Mouse (Mus musculus) common myeloid progenitor, adult 5-6 weeks (primary cell): ENCODE measurements around the gene Sit1. TPM values are rescaled to one million over a fixed set of nuclear protein-coding genes. Genes with fewer than 3 reads are reported as not detected.

ENCODE experiments used
- ATAC-seq: replicated peaks from 2 replicates; pipeline ENCODE4 v1.8.0; 2016; ENCODE audit warnings: low read depth, mild to moderate bottlenecking, moderate TSS enrichment, inconsistent platforms; ENCODE audit not compliant: poor library complexity, severe bottlenecking
- total RNA-seq: library from RNA; stranded (forward); fragments of 200-1000, 187-1606 nt; gene quantifications from 2 replicates; pipeline ENCODE4 v1.2.3, GENCODE M21; 2017

Sit1 gene
- not detected in 2 replicates for total RNA-seq

DNA sequence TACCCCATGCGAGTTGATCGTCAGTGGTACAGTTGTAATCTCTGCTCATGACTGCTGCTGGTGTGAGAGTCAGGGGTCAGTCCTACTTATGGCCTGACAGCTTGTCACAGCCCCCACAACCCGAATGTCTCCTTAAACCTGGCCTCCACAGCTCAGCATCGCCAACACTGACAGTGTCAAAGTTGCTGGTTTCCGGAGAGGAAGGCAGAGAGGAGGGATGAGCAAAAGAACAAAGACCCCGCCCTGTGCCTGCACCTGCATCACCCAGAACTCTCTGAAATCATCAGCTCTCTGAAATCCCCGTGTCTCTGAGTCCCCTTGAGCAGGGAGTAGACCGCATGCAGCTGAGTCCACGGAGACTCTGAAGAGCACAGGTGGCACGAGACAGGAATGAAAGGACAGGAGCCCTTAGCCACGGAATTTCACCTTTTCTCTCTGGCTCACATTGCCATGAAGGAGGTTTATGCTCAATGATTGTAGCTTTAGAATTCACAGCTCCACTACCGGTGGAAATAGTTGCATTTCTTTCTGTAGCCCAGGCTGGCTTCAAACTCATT is at the start of gene Sit1:
Sit1 (minus strand) TSS at position 200 of the 557 bp plus-strand sequence.
- no peak for ATAC-seq

DNA sequence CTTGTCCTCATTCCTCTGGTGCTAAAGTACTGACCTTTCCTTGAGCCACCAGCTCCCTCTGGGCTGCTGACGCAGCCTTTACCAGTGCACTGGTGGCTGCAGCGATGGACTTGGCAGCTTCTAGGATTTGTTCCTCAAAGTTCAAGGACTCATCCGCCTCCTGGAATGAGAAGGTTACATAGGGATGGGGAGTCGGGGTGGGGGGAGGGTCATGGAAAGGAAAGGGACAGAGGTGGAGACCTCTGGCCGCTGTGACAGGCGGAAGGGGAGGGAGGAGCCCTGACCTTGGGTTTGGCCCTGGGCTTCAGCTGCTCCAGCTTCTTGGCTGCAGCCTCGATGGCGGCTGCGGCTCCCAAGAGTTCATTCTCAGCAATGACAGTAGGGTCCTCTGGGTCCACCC is 49.7 kb upstream of the Sit1 start:
- ATAC-seq: no peak

DNA sequence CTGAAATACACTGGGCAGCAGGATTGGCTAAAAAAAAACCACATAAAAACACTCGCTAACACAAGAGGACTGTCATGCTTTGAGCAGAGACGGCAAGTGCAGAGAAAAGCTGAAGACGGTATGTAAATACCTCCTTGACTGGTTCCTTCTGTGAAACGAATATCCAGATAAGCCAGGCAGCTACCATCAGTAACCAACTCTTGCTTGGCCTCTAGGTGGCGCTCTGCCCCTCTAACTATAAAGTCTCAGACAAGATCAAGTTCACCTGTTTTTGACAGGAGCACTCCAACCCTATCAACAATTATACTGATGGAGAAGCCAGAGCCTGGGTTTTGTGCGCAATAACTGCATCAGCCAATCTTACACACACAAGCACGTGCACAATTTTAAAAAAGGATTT is 47.0 kb upstream of the Sit1 start:
- peak; percentile 77 for ATAC-seq

DNA sequence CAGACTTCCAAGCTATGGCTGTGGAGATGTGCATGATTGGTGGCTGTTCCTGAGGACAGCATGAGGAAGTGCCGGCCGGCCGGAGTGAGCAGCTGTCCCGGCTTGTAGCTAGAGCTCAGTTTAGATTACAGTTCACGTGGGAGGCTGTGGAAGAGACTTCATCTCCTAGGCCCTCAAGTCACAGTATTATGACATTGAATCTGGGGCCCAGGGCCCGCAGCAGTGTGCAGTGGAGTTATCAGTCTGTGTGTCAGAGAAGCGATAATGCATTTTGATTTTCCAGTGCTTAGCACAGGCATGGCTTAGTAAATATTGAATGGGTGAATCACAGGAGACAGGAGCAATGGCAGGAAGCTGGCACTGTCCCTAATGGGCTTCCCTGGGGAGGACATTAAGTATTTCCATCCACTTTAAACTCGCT is 46.6 kb upstream of the Sit1 start:
- ATAC-seq: no peak

DNA sequence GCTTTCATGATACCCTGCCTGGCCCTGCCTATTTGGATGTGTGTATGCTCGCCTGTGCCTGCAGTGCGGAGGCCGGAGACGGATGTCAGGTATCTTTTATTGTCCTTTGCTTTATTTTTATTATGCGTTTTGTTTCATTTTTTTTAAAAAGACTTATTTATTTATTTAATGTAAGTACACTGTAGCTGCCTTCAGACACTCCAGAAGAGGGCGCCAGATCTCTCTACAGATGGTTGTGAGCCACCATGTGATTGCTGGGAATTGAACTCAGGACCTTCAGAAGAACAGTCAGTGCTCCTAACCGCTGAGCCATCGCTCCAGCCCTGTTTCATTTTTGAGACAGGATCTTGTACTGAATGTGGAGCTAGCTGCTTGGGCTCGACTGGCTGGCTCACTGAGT is 45.0 kb upstream of the Sit1 start:
- ATAC-seq: no peak

DNA sequence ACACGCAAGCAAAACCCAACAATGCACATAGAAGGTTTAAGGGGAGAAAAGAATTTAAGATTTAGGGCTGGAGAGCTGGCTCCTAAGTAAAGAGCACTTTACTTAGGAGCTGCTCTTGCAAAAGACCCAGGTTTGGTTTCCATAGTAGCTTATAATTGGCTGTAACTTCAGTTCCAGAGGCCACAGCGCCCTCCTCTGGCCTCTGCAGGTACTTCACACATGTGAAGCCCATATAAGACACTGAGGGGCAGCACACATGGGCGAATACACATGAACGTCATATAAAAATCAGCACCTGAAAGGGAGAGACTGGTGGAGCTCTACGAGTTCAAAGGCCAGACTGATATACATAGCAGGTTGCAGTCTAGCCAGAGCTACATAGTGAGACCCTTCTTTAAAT is 44.3 kb upstream of the Sit1 start:
- no peak for ATAC-seq

DNA sequence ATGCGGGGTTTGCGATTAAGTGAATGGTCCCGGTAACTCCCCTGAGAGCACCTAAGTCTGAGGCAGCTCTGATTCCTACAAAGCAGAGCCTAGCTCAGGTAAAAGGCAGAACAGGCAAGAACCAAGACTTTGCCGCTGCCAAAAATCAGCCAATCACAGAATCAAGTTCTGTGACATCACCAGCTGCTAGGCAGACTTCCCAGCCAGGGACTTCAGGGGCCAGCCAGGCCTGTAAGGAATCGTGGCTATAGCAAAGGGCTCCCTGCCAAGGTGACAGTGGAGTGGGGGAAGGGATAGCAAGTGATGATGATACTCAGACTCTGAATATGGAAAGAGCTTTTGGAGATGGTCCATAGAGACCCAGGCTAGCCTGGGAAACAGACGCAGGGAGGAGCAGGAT is 36.4 kb upstream of the Sit1 start:
- ATAC-seq: peak; percentile 64

DNA sequence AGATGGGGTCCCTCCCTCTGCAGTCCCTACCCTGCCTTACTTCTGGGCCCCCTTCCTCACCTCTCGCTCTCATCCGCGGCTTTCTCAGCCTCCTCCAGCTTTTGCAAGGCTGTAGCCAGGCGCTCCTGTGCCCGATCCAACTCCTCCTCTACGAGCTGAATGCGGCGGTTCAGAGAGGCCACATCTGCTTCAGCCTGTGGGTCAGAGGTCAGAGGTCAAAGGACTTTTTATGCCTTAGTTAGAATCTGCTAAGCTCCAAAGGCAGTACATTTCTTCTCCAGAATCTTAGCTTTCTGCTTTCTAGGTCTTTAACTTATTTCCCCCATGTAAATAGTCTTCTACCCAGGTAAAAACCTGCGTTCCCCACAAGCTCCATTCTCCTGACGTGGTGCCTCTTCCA is 36.0 kb upstream of the Sit1 start:
- no peak for ATAC-seq

DNA sequence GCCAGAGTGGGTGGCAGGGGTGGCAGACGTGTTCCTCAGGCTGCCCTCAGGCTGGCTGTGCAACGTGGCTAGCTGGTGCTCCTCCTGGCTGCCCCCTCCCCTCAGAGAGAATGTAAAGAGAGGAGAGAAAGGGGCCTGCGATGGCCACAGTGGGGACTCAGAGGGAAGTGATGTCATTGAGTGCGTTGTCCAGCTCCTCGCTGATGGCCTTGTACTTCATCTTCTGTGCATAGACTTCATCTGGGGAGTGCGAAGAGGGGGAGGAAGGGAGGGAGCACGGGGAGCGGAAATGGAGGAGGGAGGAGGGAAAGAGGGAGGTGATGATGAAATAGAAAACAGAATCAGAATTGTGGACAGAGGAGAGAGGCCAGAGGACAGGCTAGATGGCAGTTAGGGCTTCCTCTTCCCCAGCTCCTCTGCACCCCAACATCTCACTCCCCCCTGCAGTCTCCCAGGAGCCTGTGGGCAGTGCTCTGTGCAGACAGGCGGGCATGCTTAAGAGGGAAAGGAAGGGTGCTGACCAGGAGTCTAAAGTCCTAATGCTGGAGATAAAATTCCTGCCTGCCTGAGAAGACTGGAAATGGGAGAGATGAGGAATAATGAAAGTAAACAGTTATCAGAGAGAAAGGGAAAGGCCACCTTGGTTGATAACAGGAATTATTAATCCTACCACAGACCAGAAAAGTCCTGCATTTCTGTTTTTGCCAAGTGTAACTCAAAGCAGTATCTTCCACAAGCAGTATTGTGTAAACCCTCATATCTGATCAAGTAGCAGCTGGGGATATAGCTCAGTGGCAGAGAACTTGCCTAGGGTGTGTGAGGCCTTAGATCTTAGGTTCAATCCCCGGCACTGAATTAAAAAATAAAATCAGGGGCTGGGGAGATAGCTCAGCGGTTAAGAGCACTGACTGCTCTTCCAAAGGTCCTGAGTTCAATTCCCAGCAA is 32.5 kb upstream of the Sit1 start:
- peak; percentile 33 for ATAC-seq

DNA sequence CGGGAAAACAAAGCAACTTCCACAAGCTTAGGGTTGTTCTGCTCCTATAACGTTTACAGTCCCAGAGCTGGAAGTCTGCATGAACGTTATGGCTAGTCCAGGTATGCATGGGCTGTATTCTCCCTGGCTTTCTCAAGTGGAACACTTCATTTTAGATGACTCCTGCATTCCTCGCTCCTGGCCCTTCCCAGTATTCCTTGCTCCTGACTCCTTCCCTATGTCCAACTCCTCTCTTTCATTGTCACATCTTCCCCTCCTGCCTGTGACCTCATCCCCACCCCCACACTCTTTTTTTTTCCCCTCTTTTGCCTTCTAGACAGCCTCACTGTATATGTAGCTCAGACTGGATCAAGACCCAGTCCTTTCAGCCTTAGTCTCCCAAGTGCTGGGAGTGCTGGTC is 30.3 kb upstream of the Sit1 start:
- no peak for ATAC-seq

DNA sequence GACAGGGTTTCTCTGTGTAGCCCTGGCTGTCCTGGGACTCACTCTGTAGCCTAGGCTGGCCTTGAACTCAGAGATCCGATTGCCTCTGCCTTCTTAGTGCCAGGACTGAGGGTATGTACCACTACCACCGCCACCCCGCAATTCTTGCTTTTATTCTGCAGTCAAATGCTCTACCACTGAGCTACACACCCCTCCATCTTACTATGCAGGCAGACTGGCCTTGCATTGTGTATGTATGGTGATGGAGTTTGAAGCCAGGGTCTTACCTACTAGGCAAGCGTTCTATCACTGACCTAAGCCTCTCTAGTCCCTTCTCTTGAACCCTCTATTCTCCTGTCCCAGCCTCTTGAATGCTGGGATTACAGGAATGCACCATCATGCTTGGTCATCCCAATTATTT is 29.8 kb upstream of the Sit1 start:
- ATAC-seq: no peak

DNA sequence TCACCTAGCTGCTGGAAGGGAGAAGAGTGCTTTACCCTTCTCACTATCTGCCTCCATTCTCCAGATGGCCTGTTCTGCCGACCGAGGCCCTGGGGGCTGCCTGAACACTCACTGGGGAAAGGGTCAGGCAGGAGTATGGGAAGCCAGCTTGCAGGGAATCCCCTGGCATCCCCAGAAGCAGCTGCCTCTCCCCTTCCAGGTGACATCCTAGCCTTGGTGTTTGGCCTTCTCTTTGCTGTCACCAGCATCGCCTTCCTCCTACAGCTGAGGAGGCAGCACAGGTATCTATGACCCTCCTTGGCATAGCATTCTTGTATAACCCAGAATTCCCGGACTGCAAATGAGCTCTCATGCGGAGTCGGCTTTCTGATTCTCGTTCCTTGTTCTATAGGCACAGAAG is 29.1 kb upstream of the Sit1 start:
- ATAC-seq: no peak

DNA sequence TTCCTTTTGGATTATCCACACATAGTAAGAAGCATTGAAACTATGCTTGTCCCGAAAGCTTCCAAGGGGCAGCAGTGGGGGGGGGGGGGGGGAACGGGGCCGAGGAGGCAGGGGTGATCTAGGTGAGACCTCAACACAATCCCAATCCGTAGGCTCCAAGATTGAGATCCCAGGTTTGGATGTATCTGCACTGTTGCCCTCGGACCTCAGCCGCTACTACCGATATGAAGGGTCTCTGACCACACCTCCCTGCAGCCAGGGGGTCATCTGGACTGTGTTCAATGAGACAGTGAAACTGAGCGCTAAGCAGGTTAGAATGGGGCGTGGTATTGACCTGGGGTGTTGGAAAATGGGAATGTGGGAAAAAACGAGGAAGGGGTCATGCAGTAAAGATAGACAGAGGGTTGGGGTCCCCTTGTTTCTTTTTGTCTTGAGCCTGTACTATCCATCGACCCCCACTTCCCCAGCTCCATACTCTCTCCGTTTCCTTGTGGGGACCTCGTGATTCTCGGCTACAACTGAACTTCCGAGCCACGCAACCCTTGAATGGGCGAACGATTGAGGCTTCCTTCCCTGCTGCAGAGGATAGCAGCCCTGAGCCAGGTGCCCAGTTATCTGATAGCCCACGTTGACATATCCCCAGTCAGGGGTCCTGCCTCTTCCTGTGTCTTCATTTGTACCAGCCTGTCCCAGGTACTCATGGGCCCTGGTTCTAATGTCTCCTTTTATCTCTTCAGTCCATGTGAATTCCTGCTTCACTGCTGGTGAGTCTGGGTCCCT is 28.3 kb upstream of the Sit1 start:
- ATAC-seq: no peak

DNA sequence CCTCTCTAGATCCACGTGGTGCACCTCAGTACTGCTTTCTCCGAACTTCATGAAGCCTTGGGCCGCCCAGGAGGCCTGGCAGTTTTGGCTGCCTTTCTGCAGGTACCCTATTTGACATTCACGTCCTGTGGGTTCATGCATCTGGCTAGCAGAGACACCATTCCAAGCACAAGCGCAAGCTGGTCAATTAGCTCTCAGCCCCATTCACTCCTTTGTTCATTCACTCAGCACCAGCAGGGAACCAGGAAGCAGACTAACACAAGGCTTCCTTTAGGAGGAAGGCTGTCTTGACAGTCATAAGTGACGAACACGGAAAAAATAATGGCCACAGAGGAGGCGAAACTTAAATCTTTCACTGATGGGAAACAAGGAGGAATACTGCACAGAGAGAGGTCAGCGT is 25.6 kb upstream of the Sit1 start:
- ATAC-seq: peak; percentile 50

DNA sequence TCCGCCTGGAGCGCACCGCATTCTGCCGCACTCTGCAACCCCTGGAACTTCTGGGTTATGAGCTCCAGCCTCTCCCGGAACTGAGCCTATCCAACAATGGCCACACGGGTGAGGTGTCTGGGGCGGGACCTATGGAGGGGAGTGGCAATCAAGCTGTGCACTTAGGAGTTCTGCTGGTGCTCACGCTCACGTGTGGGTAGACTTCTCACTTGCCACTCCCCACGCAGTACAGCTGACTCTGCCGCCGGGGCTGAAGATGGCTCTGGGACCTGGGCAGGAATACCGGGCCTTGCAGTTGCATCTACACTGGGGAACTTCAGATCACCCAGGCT is 25.1 kb upstream of the Sit1 start:
- ATAC-seq: peak; percentile 86

DNA sequence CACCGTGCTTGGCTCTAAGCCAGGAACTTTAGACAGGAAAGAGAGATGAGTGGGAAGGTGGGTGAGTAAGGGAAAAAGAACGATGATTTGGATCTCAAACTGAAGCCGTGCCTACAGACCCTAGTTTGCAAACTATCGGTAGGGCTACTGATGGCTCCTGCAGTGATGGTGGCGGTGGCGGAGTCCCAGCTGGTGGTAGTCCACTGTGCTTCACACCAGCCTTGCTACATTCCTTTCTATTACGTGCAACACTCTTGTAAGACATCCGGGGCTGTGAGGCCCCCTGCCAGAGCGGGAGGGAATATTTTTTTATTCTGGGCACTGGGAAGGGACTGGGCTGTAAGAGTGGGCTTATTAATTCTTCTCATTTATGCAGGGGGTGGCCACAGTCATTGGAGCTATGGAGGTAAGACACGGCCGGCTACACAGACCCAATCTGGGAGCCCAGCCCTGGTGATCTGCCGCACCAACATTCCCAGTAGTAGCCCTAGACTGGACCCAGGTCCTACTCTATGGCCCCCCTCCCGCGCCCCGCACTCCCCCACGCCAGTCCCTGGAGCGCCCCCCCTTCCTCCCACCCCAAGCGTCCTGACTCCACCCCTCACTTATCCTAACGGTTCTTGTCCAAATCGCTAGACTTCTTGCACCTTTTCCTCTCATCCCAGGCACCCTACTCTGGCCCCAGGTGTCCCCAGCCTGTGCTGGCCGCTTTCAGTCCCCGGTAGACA is 24.6 kb upstream of the Sit1 start:
- ATAC-seq: no peak; the same call in 1 of the 2 replicates

DNA sequence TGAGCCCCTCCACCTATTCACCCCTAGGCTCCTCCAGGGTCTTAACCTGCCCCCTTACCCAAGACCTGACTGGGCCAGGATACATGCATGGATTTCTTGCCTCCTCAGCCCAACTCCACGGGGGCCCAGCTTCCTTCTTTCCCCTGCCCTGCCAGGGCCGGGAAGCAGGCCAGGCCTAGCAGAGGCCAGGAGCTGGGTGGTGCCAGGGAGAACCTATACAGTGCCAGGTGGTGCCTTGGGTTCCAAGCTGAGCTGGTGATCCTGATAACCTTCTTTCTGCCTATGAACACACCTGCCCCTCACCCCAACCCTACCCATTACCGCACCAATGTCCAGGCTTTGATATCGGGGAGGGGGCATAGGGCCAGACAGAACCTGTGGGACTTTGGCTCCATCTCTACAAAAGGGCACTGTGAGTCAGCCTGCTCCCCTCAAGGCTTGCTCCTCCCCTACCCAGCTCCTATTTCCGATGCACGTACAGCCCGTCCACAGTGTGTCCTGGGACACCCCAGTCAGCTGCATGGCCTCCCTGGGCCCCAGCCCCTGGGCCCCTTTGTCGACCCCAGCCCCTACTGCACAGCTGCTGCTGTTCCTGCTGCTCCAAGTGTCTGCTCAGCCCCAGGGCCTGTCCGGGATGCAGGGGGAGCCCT is 23.1 kb upstream of the Sit1 start, which contains the start of gene Car9:
Car9 (plus strand) TSS at position 431 of the 650 bp plus-strand sequence.
- ATAC-seq: no peak

DNA sequence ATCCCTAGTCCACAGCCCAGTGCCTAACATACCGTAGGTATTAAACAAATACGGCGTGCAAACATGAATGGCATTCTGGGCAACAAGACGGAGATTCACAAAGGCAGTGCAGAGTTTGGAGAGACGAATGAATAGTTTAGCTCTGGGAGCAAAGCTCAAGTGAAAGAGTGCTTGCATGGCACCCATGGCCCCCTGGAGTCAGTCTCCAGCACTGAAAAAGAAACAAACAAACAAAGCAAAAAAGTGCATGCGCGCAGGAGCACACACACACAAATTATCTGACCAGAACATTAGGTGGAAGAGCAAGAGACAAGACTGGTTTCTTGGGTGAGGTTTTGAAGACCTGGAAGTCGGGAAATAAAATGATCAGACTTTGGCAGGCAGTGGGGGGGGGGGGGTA is 22.5 kb upstream of the Sit1 start:
- ATAC-seq: no peak

DNA sequence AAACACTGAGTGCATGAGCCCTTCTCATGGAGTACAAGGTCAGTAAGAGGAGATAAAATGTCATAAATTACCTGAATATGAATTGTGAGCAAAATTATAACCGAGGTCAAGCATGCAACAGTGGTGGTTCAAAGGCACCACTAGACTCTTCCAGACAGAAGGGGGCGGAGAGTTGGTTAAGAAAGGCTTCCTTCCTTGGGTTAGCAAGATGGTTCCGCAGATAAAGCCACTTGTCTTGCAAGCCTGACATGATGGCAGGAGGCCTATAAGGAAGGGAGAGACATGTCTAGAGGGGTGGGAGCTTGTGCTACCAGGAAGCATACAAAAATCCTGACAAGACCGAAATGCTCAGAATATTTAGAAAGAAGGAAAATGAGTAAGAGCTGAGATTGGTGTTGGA is 20.7 kb upstream of the Sit1 start:
- peak; percentile 57 for ATAC-seq

DNA sequence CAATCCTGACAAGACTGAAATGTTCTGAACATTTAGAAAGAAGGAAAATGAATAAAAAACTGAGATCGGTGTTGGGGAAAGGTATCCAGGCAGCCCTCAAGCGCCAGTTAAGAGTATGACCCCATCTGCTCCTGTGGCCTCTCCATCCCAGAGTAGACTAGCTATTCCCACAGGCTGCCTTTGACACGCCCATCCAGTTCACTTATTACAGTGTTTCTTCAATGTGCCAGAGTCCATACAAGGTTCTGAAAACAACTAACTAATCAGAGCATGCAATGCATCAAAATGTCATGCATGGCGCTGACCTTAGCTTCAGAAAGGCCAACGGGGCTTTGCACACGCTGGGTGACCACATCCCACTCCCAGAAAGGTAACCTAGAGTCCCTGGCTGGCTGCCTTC is 20.0 kb upstream of the Sit1 start:
- ATAC-seq: no peak
